Mouse (Mus musculus) lung, embryonic 15.5 days (tissue): ENCODE data around the gene Pla2g16. TPM values are rescaled to one million over a fixed set of nuclear protein-coding genes. Genes with fewer than 3 reads are reported as not detected.

Source experiments
- ATAC-seq: fragments of 200-750 bp; cut with Nextera tagmentation; 2 replicates; pipeline ENCODE4 v1.8.0; 2017; ENCODE audit warnings: moderate number of reproducible peaks, borderline replicate concordance; ENCODE audit not compliant: low FRiP score, low TSS enrichment; ENCODE audit errors: extremely low read depth
- H3K27ac ChIP-seq: fragments of 300-500 bp; sonication (generic); 2 replicates; pipeline ENCODE4 v1.5.1; 2015; ENCODE audit warnings: moderate library complexity, mild to moderate bottlenecking, inconsistent platforms
- H3K27me3 ChIP-seq: fragments of 300-500 bp; sonication (generic); 2 replicates; pipeline ENCODE4 v1.6.1; 2015; ENCODE audit warnings: inconsistent platforms
- H3K36me3 ChIP-seq: fragments of 300-500 bp; sonication (generic); 2 replicates; pipeline ENCODE4 v1.6.1; 2015; ENCODE audit warnings: inconsistent platforms
- H3K4me1 ChIP-seq: fragments of 300-500 bp; sonication (generic); 2 replicates; pipeline ENCODE4 v1.6.1; 2015; ENCODE audit warnings: inconsistent platforms
- H3K4me2 ChIP-seq: fragments of 300-500 bp; sonication (generic); 2 replicates; pipeline ENCODE4 v1.6.1; 2015; ENCODE audit warnings: inconsistent platforms, mild to moderate bottlenecking, moderate library complexity
- H3K4me3 ChIP-seq: fragments of 300-500 bp; sonication (generic); 2 replicates; pipeline ENCODE4 v1.5.1; 2015; ENCODE audit warnings: mild to moderate bottlenecking, inconsistent platforms
- H3K9ac ChIP-seq: fragments of 300-500 bp; sonication (generic); 2 replicates; pipeline ENCODE4 v1.6.1; 2015; ENCODE audit warnings: inconsistent platforms
- H3K9me3 ChIP-seq: fragments of 300-500 bp; sonication (generic); 2 replicates; pipeline ENCODE4 v1.6.1; 2016; ENCODE audit warnings: inconsistent platforms
- WGBS: fragments of 180-500 bp; shearing (Covaris S2); methylation state at CpG from one replicate; pipeline ENCODE4 v1.1.7; 2015; 5-methylcytosine and 5-hydroxymethylcytosine counted together
- polyA plus RNA-seq: library from polyadenylated mRNA; unstranded; fragments of >200 nt; fragmentation: Nextera tagmentation; extraction: Ambion mirVana; gene quantifications from 2 replicates; pipeline ENCODE4 v1.2.1, GENCODE M21; 2015

Gene Pla2g16
- 13.1 and 16.6 TPM in 2 replicates for polyA plus RNA-seq

GRCm38 (mm10) chr19:7557328-7557822 lies at the start of gene Pla2g16:
Pla2g16 (plus strand) TSS chr19:7557459.
- H3K36me3 ChIP-seq = no peaks in the 10 kb centered on the region
- no peak within 1 kb of the TSS for H3K27ac ChIP-seq
- ATAC-seq = peak; percentile 88
- peak within 1 kb of the TSS; percentile 84 for H3K4me2 ChIP-seq
- 2% methylated on average over 27 of the region's 27 CpGs for WGBS
- H3K9me3 ChIP-seq = no peaks in the 10 kb centered on the region
- H3K4me1 ChIP-seq = peaks cover 4% of the 10 kb centered on the region; the same call in 1 of the 2 replicates
- H3K9ac ChIP-seq = peak within 1 kb of the TSS; percentile 48
- peak within 1 kb of the TSS; percentile 56 for H3K4me3 ChIP-seq
- H3K27me3 ChIP-seq = no peaks in the 10 kb centered on the region

GRCm38 (mm10) chr19:7508026-7508425 lies 49.2 kb upstream of the Pla2g16 start:
- no peaks in the 10 kb centered on the region for H3K27me3 ChIP-seq
- no peak for ATAC-seq
- H3K9ac ChIP-seq = no peak overlapping the region
- no peak overlapping the region for H3K4me2 ChIP-seq
- H3K4me1 ChIP-seq = no peaks in the 10 kb centered on the region
- no peak overlapping the region for H3K27ac ChIP-seq
- no peak overlapping the region for H3K4me3 ChIP-seq
- WGBS = 74% methylated on average over 4 of the region's 4 CpGs
- no peaks in the 10 kb centered on the region for H3K9me3 ChIP-seq
- peaks cover 20% of the 10 kb centered on the region for H3K36me3 ChIP-seq

DNA sequence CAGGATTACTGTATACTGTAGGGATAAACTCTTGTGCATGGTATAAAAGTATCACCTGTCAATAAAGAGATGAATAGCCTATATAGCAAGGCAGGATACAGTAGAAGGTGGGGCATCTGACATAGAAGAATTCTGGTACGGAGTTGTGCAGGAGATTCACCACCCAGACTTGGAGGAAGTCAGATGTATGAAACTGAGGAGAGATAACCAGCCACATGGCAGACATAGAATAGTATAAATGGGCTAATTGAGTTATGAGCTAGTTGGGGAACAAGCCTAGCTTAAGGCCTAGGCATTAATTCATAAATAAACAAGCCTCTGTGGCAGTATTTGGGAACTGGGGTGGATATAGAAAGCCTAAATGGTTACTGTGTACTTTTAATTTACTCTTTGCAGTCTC lies 40.8 kb upstream of the Pla2g16 start:
- H3K27me3 ChIP-seq = no peaks in the 10 kb centered on the region
- ATAC-seq = no peak
- H3K9ac ChIP-seq = no peak overlapping the region
- peaks cover 48% of the 10 kb centered on the region for H3K36me3 ChIP-seq
- no peak overlapping the region for H3K27ac ChIP-seq
- no peaks in the 10 kb centered on the region for H3K9me3 ChIP-seq
- no peak overlapping the region for H3K4me2 ChIP-seq
- 65% methylated on average over 1 of the region's 1 CpGs for WGBS
- H3K4me1 ChIP-seq = no peaks in the 10 kb centered on the region
- H3K4me3 ChIP-seq = no peak overlapping the region

DNA sequence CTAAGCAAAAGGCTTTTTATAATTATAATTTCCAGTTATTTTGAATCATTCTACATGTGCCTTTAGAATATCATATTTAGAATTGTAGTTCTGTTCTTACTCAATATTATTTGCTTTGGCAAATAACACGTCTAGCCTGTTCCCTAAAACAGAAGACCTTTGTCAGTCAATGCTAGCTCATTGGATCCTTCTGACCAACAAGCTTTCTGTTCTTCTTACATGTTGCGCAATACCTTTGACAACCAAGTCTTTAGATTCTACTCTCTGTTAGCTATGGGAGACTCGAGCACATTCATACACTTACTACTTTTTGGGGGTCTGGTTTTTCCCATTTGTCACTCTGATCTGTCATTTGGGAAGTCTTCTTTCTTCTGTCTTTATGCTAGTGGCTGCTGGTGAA lies 35.6 kb upstream of the Pla2g16 start:
- 88% methylated on average over 3 of the region's 3 CpGs for WGBS
- H3K9ac ChIP-seq = no peak overlapping the region
- H3K4me1 ChIP-seq = no peaks in the 10 kb centered on the region
- H3K27ac ChIP-seq = no peak overlapping the region
- peaks cover 64% of the 10 kb centered on the region for H3K36me3 ChIP-seq
- H3K9me3 ChIP-seq = no peaks in the 10 kb centered on the region
- ATAC-seq = no peak
- no peak overlapping the region for H3K4me2 ChIP-seq
- no peaks in the 10 kb centered on the region for H3K27me3 ChIP-seq
- H3K4me3 ChIP-seq = no peak overlapping the region

DNA sequence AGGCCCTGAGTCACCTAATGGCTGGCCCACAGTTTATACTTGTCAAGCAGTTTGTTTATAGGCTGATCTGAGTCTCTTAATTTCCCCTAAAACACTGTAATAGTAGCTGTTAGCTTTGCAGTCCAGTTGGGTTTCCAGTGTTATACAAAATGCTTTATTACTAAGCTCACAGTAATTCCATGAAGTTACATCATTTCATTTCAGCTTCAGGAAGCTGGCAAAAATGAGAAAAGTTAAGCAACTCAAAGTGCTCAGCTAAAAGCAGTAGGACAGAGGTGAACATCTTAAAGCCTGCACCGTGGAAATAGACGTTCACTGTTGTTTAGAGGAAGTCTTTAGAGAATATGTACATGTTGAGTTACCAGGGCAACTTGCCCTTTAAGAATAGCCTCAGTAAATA lies 34.4 kb upstream of the Pla2g16 start:
- Histone ChIP-seq H3K4me1 (no peaks in the 10 kb centered on the region), H3K9me3 (no peaks in the 10 kb centered on the region), H3K27me3 (no peaks in the 10 kb centered on the region), H3K4me2 (no peak overlapping the region), H3K4me3 (no peak overlapping the region), H3K9ac (no peak overlapping the region), H3K27ac (no peak overlapping the region), H3K36me3 (peaks cover 56% of the 10 kb centered on the region)
- WGBS = 97% methylated on average over 2 of the region's 2 CpGs
- ATAC-seq = no peak

DNA sequence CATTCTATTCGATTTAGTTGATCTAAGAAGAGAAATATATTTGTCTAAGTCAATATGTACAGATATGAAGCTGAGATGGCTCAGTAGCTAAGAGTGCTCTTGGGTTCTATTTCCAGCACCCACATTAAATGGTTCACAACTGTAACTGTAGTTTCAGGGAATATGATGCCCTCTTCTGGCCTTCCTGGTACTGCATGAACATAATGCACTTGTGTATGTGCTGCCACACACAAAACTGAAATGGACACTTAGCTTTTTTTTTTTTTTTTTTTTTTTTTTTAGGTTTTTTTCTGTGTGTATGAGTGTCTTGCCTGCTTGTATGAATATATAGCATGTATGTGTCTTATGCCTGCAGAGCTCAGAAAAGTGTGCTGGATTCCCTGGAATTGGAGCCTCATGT lies 34.0 kb upstream of the Pla2g16 start:
- Histone ChIP-seq H3K36me3 (peaks cover 55% of the 10 kb centered on the region), H3K27ac (no peak overlapping the region), H3K9me3 (no peaks in the 10 kb centered on the region), H3K9ac (no peak overlapping the region), H3K4me3 (no peak overlapping the region), H3K4me1 (no peaks in the 10 kb centered on the region), H3K4me2 (no peak overlapping the region), H3K27me3 (no peaks in the 10 kb centered on the region)
- WGBS = 100% methylated on average over 1 of the region's 1 CpGs
- ATAC-seq = no peak

DNA sequence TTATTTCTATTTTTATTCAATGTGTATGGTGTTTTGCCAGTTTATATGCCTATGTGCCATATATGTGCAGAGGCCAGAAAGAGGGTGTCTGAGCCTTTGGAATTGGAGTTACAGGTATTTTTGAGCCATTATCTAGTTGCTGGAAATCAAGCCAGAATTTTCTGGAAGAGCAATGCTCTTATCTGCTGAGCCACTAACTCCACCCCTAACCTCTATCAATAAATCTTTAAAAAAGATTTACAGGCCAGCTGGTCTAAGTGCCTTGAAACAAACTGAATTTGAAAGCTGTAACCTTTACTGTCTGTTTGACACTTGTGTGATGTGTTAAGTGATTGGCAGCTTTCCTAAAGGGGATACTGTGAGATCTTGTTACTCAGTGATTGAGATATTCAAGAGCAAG lies 33.5 kb upstream of the Pla2g16 start:
- no peak for ATAC-seq
- peaks cover 51% of the 10 kb centered on the region for H3K36me3 ChIP-seq
- no peaks in the 10 kb centered on the region for H3K4me1 ChIP-seq
- no peak overlapping the region for H3K9ac ChIP-seq
- H3K4me2 ChIP-seq = no peak overlapping the region
- H3K27ac ChIP-seq = no peak overlapping the region
- no peaks in the 10 kb centered on the region for H3K27me3 ChIP-seq
- H3K9me3 ChIP-seq = no peaks in the 10 kb centered on the region
- H3K4me3 ChIP-seq = no peak overlapping the region

- 71% methylated on average over 3 of the region's 3 CpGs for WGBS
- Histone ChIP-seq H3K36me3 (peaks cover 49% of the 10 kb centered on the region), H3K4me2 (no peak overlapping the region), H3K4me3 (no peak overlapping the region), H3K27ac (no peak overlapping the region), H3K27me3 (no peaks in the 10 kb centered on the region), H3K4me1 (no peaks in the 10 kb centered on the region), H3K9me3 (no peaks in the 10 kb centered on the region), H3K9ac (no peak overlapping the region)
- no peak for ATAC-seq
These were observed 32.4 kb upstream of the Pla2g16 start for GRCm38 (mm10) chr19:7524879-7525278.

GRCm38 (mm10) chr19:7528639-7529428 lies 28.4 kb upstream of the Pla2g16 start:
- Histone ChIP-seq H3K4me3 (no peak overlapping the region), H3K4me1 (no peaks in the 10 kb centered on the region), H3K27me3 (no peaks in the 10 kb centered on the region), H3K27ac (no peak overlapping the region), H3K36me3 (peaks cover 55% of the 10 kb centered on the region), H3K9ac (no peak overlapping the region), H3K9me3 (no peaks in the 10 kb centered on the region), H3K4me2 (no peak overlapping the region)
- no peak for ATAC-seq
- WGBS = 50% methylated on average over 7 of the region's 7 CpGs

DNA sequence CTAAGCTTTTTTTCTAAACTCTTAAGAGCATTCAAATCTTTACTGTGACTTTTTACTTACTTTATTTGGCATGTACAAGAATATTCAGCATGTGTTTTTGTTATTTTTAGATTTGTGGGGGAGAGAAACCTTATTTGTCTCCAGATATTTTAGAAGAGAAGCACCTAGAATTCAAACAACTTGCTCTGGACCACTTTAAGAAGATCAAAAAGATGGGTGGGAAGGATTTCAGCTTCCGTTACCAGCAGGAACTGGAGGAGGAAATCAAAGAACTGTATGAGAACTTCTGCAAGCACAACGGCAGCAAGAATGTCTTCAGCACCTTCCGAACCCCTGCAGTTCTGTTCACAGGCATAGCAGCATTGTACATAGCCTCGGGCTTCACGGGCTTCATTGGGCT lies 25.4 kb upstream of the Pla2g16 start:
- no peak overlapping the region for H3K4me2 ChIP-seq
- WGBS = 92% methylated on average over 5 of the region's 5 CpGs
- peaks cover 54% of the 10 kb centered on the region for H3K36me3 ChIP-seq
- H3K27ac ChIP-seq = no peak overlapping the region
- no peak overlapping the region for H3K4me3 ChIP-seq
- no peaks in the 10 kb centered on the region for H3K4me1 ChIP-seq
- ATAC-seq = no peak
- no peaks in the 10 kb centered on the region for H3K27me3 ChIP-seq
- no peaks in the 10 kb centered on the region for H3K9me3 ChIP-seq
- no peak overlapping the region for H3K9ac ChIP-seq

DNA sequence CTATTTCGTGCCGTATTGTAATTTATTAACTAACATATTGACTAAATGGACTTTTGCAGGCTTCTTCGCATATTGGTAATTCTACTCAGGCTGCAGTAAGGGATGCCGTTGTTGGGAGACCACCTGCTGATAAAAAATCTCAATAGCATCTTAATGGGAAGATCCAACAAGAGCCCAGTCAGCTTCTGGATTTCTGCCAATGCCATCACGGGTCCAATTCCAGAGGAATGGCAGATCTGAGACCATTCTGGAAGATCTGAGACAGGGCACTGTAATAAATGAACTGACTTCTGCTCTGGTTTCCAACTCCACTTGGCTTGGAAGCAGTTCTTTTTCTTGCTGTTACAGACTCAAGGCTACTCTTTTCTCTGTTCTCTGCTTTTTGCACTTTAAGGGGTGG lies 23.4 kb upstream of the Pla2g16 start:
- WGBS = 82% methylated on average over 5 of the region's 5 CpGs
- H3K27ac ChIP-seq = no peak overlapping the region
- no peak overlapping the region for H3K4me2 ChIP-seq
- H3K36me3 ChIP-seq = peaks cover 56% of the 10 kb centered on the region
- no peaks in the 10 kb centered on the region for H3K27me3 ChIP-seq
- no peak for ATAC-seq
- H3K9ac ChIP-seq = no peak overlapping the region
- H3K4me3 ChIP-seq = no peak overlapping the region
- H3K4me1 ChIP-seq = no peaks in the 10 kb centered on the region
- H3K9me3 ChIP-seq = no peaks in the 10 kb centered on the region

GRCm38 (mm10) chr19:7548924-7549323 lies 8.3 kb upstream of the Pla2g16 start:
- Histone ChIP-seq H3K4me1 (peaks cover 21% of the 10 kb centered on the region), H3K4me3 (no peak overlapping the region), H3K27me3 (no peaks in the 10 kb centered on the region), H3K4me2 (no peak overlapping the region), H3K9ac (no peak overlapping the region), H3K27ac (no peak overlapping the region), H3K9me3 (no peaks in the 10 kb centered on the region), H3K36me3 (no peaks in the 10 kb centered on the region)
- no peak for ATAC-seq
- 91% methylated on average over 3 of the region's 3 CpGs for WGBS
